Mouse (Mus musculus) heart, adult 11 months (tissue): Measurements from ENCODE around the gene Gpam.

Experiments used
- DNase-seq: peaks from one replicate; pipeline ENCODE4 v3.0.0; 2022

The Gpam gene

DNA sequence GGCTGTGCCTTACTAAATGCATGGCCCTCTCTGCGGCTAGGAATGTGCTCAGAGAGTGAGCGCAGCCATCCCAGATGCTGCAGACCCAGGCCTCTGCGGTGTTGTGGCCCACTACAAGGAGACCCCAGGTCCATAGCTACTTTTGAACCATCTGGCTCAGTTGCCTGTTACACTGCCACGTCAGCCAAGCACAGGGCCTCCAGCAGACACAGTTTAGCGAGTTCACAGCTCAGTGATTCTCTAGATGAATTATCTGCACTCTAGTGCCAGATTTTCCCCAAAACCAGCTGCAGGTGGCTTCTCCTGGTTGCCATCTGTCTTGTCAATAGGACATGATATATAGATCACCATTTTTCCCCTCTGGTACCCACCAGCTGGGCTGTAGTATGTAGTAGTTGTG lies 69.6 kb downstream of the Gpam start:
- no peak for DNase-seq

GRCm38 (mm10) chr19:55055634-55056269 lies 71.3 kb downstream of the Gpam start:
- no peak for DNase-seq

DNA sequence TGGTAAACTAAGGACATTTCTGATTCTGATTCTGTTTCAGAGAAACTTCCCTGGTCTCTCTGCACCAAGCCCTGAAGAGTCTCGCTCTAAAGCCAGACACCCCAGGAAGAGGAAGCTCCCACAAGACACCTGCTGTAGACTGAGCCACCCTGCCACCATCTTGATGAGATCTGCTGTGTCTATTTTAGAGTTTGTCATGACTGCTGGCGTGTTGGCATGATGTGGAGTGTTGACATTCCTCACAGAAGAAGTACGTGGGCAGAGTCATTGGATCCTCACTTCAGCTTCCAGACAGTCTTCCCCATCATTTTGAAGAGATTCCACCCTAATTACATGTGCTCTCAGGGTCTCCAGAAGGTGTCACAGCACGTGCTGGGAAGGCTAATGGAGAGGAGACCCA lies 73.9 kb downstream of the Gpam start:
- no peak for DNase-seq

DNA sequence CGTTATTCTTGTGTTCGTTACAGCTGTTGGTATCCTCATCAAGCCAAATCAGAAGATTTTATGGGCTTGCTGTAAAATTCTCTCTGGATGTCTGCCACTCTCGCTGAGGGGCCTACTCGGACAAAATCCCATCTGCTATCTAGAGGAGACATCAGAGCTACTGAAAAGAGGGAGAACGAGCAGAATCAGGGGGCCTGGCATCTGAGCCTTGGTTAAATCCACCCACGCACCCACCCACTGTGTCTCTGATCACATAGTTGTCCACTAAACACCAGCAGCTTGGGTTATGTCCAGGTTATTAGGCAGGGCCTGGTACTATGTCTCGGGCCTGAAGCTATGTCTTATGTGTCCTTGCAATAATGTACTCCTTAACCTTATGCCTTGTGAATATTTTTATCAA lies 89.6 kb downstream of the Gpam start:
- peak; percentile 41 for DNase-seq

DNA sequence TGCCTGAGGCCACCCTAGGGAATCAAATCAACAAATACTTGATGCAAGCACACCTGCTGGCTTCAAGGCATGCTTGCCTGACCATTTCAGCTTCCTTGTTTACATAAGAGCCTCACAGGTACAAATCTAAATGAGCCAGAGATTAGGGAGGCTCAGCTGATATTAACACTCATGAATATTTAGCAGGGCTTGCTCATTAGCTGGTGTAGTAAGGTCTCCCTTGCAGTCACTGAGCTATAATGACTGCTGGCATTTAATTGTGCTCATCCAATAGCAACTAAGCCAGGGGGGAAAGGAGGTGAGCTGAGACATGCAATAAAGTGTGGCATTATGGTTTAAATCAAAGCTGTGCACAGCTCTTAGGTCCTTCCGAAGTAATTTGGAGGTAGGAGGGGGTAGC lies 108.2 kb downstream of the Gpam start:
- peak; percentile 18 for DNase-seq
